Mouse (Mus musculus) embryonic stem cell, embryonic (primary cell): Measurements from ENCODE around the gene Zfp467.

ENCODE experiments used
- CTCF ChIA-PET, 4 experiments: fragments of 300-600 bp in 2 of 4; fragments of 350-600 bp in 2 of 4; sonication (Branson Sonifier 250); formaldehyde crosslinking; loops; one replicate each; lab custom pipeline; 2022; ENCODE audit warnings: inconsistent platforms in 2 of 4; lab: Charles Lee
- POLR2A ChIA-PET, 4 experiments: fragments of 300-600 bp in 2 of 4; fragments of 350-600 bp in 2 of 4; sonication (Branson Sonifier 250); formaldehyde crosslinking; loops; one replicate each; lab custom pipeline; 2022; ENCODE audit warnings: antibody characterized with exemption in 4 of 4, inconsistent platforms in 1 of 4; lab: Charles Lee

The Zfp467 gene

DNA sequence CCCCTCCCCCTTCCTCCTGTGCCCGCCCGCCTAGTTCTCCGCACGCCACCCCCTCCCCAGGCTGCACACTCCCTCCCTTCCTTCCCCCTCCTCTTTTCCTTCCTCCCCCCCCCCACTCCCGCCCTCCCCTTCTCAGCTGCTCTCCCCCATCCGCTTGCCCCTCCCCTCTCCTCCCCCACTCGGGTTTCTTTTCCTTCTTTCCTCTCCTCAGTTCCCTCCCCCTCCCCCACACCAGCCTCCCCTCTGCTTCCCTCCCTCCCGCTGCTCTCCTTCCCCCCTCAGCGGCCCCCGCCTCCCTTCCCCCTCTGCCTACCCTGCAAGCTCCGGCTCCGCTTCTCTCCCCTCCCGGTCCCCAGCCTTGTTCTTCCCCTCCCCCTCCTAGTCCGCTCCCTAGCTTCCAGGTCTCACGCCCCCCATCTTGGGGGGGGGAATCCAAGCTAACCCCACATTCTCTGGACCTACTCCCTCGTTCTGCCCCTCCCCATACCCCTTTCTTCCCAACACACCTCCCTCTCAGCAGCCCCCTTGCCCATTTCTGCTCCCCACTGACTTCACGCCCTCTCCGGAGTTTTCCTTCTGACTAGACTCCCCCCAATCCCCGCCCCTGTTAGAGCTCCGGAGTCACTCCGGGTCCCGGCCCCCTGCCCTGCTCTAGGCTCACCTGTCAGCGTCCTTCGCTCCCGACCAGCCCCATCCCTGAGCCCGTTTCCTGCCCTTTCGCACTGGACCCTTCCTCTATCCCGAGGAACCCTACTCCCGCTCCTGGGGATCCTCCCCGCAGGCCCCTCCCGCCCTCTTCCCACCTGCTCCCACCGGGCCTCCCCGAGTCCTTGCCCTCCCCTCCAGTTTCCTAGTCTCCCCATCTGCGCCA lies 1.1 kb downstream of the Zfp467 start:
- CTCF ChIA-PET, result interaction anchor here in 2 of 4 experiments (0.6 kb wide), 3 partner anchors 47 to 175 kb away, joined by 3 to 8 read pairs (median 6); no protein-coding TSS in a partner anchor
- POLR2A ChIA-PET, result interaction anchor here (0.6 to 2.9 kb wide), 20 partner anchors 8 to 1958 kb away, joined by 3 to 11 read pairs (median 3); partner anchors contain the start of genes Krba1 (in 1 of the 4) and Zfp775 (in 1 of the 4)

DNA sequence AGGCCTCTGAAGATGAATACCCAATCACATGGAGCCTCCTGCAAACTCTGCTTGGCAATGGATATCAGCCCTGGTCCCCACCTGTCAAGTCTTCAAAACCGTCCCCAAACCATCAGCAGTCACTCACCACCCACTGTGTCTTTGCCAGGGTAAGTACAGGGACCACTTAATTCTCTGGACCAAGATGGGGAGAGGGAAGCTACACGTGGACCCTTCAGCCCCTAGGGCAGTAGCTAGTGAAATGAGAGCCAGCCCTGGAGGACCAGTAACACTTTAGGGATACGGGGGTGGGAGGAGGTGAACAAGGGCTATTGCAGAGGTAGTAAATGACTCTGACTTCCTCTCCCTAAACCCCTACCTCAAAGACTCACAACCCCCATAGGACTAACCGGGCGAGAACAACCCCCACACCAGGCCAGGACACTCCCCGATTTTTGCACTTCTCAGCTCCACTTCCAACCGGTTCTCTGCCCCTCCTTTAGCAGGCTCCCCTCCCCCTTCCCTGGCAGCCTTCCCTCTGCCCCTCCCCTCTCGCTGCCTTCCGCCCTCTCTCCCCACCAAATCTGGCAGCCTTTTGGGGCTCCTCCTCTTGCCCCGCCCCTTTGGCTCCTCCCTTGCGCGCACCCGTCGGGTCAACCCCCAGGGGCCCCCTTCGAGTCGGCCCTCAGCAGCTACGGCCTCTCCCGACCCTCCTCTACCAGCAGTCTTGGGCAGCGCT lies 1.9 kb downstream of the Zfp467 start:
- ChIA-PET POLR2A (interaction anchor here in 3 of 4 experiments (0.6 to 2.9 kb wide), 11 partner anchors 8 to 1959 kb away, joined by 3 to 11 read pairs (median 3); partner anchors contain the start of genes Krba1 (in 1 of the 3) and Zfp775 (in 1 of the 3)), CTCF (interaction anchor here in 1 of 4 experiments (0.6 kb wide), 1 partner anchor 91 kb away, joined by 6 read pairs; no protein-coding TSS in a partner anchor)

DNA sequence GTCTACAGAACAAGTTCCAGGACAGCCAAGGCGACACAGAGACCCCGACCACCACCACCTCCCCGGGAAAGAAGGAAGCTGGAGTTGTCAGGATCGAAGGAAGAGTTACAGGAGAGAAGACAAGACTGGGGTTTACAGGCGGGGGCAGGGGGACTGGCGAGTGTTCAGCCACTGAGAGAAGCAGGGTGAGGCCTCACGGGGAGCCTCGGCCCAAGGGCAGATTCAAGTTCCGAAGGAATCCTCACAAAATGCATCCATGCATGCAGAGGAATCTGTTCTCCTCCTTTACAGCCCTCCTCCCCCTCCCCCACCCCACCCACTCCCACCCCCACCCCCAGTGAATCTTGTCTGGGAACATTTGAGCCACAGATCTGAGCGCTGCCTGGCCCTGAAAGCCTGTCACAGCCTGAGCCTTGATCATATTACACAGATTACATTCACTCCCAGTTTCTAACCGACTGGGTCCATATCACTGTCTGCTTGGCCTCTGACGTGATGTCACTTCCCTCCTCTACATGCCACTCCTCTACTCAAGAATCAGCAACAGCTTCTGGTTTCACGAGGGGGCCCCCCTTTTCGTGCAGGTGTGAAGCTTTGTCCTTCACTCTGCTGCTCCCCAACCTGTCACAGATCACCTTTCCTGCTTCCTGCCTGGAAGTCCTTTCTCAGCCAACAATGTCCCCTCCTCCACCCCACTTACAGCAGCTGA lies 5.2 kb downstream of the Zfp467 start:
- CTCF ChIA-PET, result no interaction called here

DNA sequence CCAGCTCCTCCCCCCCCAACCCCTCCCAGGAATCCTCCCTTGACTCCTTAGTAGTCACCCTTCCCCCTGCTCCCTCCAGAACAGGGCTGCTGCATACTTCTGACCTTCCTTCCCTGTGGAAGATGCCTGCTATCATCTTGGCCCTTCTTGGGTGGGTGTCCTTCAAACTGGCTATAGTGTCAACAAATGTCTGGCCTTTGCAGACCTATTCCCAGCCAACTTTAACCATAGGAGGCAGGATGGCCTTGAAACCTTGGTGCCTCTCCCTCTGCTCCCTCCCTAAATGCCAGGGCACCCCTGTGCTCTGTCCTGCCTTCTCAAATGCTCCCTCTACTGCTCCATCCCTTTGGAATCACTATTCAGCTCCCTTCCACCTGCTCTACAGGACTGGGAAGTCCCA lies 6.0 kb downstream of the Zfp467 start:
- ChIA-PET CTCF (interaction anchor here in 1 of 4 experiments (0.5 to 1.2 kb wide), 2 partner anchors 14 to 262 kb away, joined by 3 read pairs; no protein-coding TSS in a partner anchor), POLR2A (interaction anchor here in 2 of 4 experiments (0.9 to 1.0 kb wide), 3 partner anchors 8 to 162 kb away, joined by 3 read pairs; partner anchors contain the start of gene Sspo (in 1 of the 2))

More for the DNA sequence above, 5.2 kb downstream of the Zfp467 start:
- POLR2A ChIA-PET, result interaction anchor here in 2 of 4 experiments (0.6 to 1.0 kb wide), 3 partner anchors 21 to 46 kb away, joined by 3 read pairs; no protein-coding TSS in a partner anchor

DNA sequence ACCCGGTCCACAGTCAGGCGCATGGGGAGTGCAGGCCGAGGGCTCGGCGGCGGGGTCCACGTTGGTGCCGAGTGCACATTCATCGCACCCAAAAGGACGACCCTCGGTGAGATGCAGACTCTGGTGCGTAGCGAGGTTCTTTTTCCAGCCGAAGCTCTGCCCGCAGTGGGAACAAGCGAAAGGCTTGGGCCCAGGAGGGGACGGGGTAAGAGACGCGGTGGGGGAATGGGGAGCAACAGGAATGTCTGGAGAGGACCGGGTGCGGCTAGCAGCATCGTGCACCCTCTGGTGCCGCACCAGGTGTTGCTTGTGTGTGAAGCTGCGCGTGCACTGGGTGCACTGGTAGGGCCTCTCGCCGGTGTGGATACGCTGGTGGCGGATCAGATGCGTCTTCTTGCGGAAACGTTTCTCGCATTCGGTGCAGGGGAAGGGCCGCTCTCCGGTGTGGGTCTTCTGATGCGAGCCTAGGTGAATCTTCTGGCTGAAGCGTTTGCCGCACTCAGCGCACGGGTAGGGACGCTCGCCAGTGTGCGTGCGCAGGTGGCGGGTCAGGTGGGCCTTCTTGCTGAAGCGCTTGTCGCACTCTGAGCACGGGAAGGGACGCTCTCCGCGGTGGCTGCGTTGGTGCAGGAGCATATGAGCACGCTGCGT lies 7.0 kb downstream of the Zfp467 start:
- CTCF ChIA-PET, result interaction anchor here in 1 of 4 experiments (0.6 to 1.2 kb wide), 2 partner anchors 13 to 260 kb away, joined by 3 read pairs; no protein-coding TSS in a partner anchor
- POLR2A ChIA-PET, result interaction anchor here in 2 of 4 experiments (0.9 to 1.8 kb wide), 4 partner anchors 91 to 600 kb away, joined by 3 to 4 read pairs (median 3); partner anchors contain the start of gene Atp6v0e2 (in 1 of the 2)

DNA sequence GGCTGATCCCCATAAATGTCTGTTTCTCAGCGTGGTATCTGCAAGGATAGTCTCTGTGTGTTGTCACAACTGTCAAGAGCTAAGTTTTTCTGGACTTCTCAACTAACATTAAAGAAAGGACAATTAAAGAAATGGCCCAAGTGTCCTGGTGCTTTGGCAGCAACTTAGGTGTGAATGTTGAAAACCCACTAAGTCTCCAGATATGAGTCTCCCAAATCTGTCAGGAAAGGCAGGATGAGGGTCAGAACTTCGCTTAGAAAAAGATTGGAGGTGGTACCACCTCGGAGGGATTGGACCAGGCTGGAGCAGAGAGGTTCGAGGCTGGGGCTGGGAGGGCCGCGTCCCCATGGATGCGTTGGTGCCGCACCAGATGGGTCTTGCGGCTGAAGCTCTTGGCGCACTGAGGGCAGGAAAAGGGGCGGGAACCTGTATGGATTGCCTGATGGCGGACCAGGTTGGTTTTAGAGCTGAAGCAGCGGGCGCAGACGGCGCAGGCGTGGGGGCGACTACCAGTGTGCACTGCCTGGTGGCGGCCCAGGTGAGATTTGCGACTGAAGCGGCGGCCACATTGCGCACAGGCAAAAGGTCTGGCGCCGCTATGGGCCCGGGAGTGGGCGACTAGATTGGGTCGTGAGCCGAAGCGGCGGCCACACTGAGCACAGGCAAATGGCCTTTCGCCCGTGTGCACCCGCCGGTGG lies 7.8 kb downstream of the Zfp467 start:
- ChIA-PET CTCF (interaction anchor here in 1 of 4 experiments (0.6 kb wide), 1 partner anchor 260 kb away, joined by 3 read pairs; no protein-coding TSS in a partner anchor), POLR2A (interaction anchor here in 2 of 4 experiments (0.9 to 1.8 kb wide), 5 partner anchors 33 to 600 kb away, joined by 3 to 4 read pairs (median 3); partner anchors contain the start of genes Atp6v0e2 (in 1 of the 2) and Krba1 (in 1 of the 2))

DNA sequence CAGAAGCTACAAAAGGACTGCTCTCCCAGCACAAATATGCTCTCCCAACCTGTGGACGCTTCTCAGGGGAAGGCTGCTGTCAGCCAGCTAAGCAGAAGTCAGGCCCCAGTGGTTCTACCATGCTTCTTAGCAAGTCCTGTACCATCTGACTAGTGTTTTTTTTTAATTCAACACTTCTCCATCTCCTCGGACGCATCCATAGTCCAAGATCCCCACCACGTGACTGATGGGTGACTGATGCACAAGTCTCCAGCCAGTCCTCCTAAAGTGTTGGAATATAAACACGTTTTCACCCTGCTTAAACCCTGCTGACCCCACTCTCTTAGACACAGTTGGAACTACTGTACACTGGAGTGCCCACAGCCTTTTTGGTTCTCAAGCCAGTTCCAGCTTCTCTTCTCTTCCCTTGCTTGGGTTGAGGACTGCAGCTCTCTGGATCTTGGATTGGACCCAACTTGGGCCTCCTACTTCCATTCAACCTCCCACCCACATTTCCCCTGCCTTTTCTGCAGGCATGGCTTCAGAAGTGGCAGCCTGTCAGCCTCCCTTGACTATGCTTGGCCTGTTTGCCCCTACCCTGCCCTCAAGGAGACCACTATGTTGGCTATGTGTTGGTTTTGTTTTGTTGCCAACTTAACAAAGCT lies 9.8 kb downstream of the Zfp467 start:
- ChIA-PET CTCF (no interaction called here), POLR2A (interaction anchor here in 2 of 4 experiments (0.6 to 1.4 kb wide), 3 partner anchors 8 to 40 kb away, joined by 3 to 7 read pairs (median 3); partner anchors contain the start of gene Krba1 (in 1 of the 2))

DNA sequence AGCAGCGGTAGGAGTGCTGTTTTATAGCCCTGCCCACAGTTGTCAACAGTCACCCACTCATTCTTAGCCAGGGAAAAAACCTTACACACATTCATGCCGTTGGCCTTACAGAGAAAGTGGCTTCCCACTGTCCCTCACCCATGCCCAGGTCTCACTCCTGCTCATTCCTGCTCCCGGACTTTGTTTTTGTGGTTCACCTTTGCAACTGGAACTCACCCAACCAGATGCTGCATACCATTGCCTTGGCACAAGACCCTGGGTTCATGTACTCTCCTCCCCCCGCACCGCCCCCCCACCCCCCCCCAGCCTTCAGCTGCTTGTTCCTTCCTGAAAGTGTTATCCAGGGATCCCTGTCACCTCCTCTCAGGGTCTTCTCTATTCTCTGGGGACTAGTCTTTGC lies 10.5 kb downstream of the Zfp467 start:
- CTCF ChIA-PET, result no interaction called here
- POLR2A ChIA-PET, result interaction anchor here in 2 of 4 experiments (0.5 to 1.8 kb wide), 4 partner anchors 8 to 419 kb away, joined by 3 to 8 read pairs (median 4); partner anchors contain the start of genes Krba1 (in 1 of the 2) and Zfp467 (in 1 of the 2)

DNA sequence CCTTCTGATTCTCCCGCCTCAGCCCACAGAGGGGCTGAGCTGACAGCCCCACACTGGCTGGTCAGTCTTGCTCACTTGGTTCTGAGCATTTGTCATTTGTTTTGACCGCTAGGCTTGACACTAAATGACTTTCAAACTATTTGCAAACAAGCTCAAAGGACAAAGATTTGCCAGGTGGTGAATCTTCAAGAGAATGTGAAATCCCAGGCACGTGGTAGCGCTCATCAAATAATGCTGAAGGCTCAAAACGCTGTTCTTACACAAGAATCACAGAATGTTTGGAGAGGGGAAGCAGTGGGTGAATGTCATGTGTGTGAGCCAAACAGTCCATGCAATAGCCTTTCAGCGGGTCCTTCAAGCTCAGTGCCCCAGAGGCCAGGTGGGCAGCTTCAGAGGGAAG lies 11.0 kb downstream of the Zfp467 start:
- POLR2A ChIA-PET, result interaction anchor here in 3 of 4 experiments (0.5 to 1.8 kb wide), 6 partner anchors 8 to 418 kb away, joined by 3 to 8 read pairs (median 4); partner anchors contain the start of genes Krba1 (in 1 of the 3) and Zfp467 (in 1 of the 3)

DNA sequence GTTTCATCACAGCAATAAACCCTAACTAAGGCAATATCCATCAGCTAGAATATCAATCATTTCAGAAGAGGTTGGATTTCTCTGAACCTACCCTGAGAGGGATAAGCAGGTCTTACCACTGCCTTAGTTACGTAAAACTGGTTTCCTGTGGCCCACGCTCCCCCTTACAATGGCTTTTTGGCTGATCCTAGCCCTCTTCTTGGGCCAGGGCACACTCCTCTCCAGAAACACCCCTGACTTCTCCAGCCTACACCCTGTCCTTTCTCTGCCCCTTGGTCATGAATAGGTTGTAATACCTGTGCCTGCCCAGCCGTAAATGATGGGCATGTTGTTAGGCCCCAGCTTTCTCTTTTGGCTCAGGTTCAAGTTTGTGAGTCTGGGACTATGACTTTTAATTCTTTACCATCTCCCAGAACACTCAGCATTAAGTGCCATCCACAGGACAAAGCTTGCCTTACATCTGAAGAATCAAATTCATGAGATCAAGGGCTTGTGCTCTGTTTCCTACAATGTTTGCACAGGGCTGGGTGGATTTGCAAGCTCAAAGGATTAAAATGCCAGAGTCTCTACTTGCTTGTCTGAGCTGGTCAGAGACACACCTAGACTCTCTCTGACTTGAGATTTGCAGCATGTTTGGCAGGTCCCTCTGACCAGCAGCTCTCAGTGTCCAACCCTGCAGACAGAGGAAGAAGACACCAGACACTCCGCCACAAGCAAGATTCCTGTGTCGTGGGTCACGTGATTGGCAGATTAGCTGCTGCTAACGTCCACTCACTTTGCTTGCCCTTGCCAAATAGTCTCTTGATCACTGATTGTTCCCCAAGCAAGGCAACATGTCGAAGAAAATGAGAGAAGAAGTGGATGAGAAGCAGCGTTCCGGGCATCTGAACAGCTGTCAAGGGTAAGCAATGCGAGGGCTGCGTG lies 12.5 kb downstream of the Zfp467 start:
- POLR2A ChIA-PET, result interaction anchor here in 2 of 4 experiments (1.2 to 1.8 kb wide), 3 partner anchors 9 to 73 kb away, joined by 3 to 8 read pairs (median 4); partner anchors contain the start of gene Zfp467 (in 1 of the 2)
- CTCF ChIA-PET, result interaction anchor here in 1 of 4 experiments (1.1 kb wide), 1 partner anchor 8 kb away, joined by 3 read pairs; no protein-coding TSS in a partner anchor

More for the DNA sequence above, 11.0 kb downstream of the Zfp467 start:
- CTCF ChIA-PET, result no interaction called here

DNA sequence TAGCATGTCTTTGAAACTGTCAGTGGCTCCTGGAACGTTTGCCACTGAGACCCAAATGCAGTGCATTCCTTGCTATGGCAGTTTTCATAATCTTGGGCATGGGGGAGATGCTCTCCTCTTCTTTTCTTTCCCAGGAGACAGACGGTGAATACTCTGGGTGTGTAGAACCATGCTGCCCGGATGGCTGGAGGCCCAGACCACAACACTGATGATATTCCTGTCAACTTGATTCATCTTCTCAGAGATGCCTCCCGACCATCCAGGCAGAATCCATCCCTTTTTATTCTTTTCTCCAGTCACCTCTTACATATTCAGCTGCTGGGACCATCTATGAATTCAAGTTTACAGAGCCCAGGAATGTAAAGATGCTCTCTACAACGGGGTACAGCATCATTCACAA lies 14.9 kb downstream of the Zfp467 start:
- ChIA-PET CTCF (no interaction called here), POLR2A (no interaction called here)

DNA sequence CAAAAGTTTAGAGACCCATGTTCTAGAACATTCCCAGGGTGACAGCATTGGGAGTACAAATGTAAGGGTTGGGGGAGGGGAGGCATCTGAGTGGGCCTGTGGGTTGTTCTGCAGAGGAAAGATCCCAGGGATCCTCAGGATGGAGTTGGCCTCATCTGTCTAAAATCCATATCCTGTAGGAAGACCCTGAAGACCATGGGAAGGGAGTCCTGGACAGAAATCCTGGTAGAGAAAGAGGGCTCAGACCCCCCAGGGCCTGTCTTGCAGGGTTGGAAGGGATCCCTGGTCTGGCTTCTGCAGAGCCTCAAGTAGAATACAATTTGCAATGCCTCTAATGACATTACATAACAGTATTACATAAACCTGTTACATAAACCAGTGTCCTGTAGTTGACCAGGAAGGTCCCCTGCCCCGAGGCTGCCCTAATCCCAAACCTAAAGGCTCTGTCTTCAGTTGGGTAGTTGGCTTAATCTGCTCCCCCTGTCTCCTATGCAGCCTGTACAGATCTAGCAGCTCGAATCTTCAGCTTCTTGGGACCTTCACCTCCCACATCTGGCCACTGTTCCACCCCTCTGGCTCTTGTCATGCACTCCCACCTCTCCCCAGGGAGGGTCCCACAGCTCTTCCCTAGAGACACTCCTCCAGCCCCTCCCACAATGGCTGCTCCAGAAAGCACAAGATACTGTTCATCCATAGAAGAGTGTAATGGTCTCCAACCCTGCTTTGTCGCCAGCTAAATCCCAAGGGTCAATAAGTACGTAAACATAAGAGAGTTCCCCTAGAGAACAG lies 16.7 kb downstream of the Zfp467 start:
- CTCF ChIA-PET, result no interaction called here
- POLR2A ChIA-PET, result no interaction called here

DNA sequence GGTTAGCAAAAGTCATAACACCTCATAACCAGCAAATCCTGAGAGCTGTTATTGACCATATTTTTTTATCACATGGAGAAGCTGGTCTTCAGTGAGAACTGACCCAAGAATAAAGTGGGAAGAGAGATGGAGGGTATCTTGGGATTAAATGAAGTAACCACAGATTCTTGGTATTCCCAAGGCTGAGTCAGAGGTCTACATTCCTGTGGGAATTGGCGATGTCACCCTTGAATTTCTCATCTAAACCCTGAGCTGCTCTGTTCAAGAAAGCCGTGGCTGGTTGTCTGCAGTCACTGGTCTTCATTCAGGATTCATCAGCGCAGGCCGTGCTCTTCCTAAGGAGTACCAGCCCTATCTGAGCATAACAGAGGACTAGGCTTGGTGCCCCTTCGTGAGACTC lies 18.7 kb downstream of the Zfp467 start:
- POLR2A ChIA-PET, result no interaction called here
- CTCF ChIA-PET, result interaction anchor here in 1 of 4 experiments (0.6 kb wide), 1 partner anchor 484 kb away, joined by 3 read pairs; no protein-coding TSS in a partner anchor

DNA sequence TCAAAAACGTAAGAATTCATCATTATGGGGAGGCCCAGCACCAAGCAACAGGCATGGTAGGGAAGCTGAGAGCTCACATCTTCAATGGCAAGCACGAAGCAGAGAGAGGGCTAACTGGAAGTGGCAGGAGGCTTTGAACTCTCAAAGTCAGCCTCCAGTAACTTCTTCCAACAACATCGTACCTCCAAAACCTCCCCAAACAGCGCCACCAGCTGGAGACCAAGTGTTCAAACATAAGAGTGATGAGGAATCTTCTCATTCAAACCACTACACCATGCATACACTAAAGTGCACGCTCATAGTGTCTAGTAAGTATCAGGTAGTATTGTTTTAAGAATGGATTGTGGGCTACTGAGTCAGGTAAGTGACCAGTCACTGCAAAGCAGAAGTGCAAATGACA lies 21.6 kb downstream of the Zfp467 start:
- POLR2A ChIA-PET, result interaction anchor here in 2 of 4 experiments (0.6 to 1.2 kb wide), 2 partner anchors 12 to 97 kb away, joined by 3 to 5 read pairs; no protein-coding TSS in a partner anchor

More for the DNA sequence above, 21.6 kb downstream of the Zfp467 start:
- CTCF ChIA-PET, result interaction anchor here in 3 of 4 experiments (0.6 to 1.4 kb wide), 3 partner anchors 134 to 334 kb away, joined by 3 to 4 read pairs (median 3); no protein-coding TSS in a partner anchor
